In the genomic region with DNA sequence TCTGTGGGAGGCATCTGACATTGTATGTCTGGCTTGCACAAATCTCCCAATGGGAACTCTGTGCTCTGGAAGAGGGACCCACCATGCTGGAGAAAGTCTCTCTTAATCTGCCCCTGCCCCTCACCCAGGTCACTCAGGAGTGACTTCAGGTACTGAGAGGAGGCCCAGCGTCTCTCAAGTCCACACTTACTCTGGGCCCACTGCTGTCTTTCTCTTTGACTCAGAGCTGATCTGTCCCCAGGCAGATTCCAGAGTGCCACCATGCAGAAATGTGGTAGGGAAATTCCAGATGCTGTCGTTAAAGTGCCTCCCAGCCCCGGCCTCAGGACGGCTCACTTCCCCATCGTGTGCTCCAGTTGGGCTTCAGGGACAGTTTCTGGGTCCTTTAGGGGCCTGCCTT, we compare ENCODE assay signal across 30 mouse cellular contexts. TPM values are rescaled to one million over a fixed set of nuclear protein-coding genes. Genes with fewer than 3 reads are reported as not detected.
DNase-seq lines count a peak whose midpoint lies in the region; ATAC-seq and TF ChIP-seq lines count a peak whose summit lies in the region.
"Had no signal": no experiment of that assay in that cellular context is flagged by ENCODE, and none has a peak within 500 bp of the region (broad histone marks: within the 10 kb centered on the region; RNA-seq: fewer than 3 reads in every experiment).

No protein-coding gene starts in this region.

- H3K36me3 ChIP-seq in limb, embryonic 12.5 days = no peaks in the 10 kb centered on the region
- H3K36me3 ChIP-seq in liver, embryonic 12.5 days = no peaks in the 10 kb centered on the region
- H3K36me3 ChIP-seq: heart, embryonic 13.5 days; hindbrain, embryonic 10.5 days; hindbrain, embryonic 15.5 days; neural tube, embryonic 15.5 days; stomach, embryonic 15.5 days had no signal

- 31% methylated on average over 5 of the region's 5 CpGs for WGBS in limb, embryonic 12.5 days
- 59% methylated on average over 5 of the region's 5 CpGs for WGBS in liver, embryonic 12.5 days (ENCODE audit: insufficient replicate concordance)

- 0 out of 2 replicates have a peak, but pooled peaks have one; percentile 29 for ATAC-seq in common myeloid progenitor, adult 5-6 weeks (replicated peaks; ENCODE audit: low read depth, poor library complexity, severe bottlenecking)
- no peak for ATAC-seq in limb, embryonic 12.5 days (ENCODE audit: insufficient number of reproducible peaks, insufficient read depth, low FRiP score, low TSS enrichment, low read depth)
- no peak for ATAC-seq in liver, embryonic 12.5 days
- ATAC-seq: activated CD4-positive, CD25-positive, alpha-beta regulatory T cell, adult 4 months; CD4-positive, CD25-positive, alpha-beta regulatory T cell, adult 4 months; forebrain, embryonic 14.5 days had no signal

- H3K9ac ChIP-seq in limb, embryonic 12.5 days (replicated peaks) = no peak overlapping the region
- no peak overlapping the region for H3K9ac ChIP-seq in liver, embryonic 12.5 days
- H3K9ac ChIP-seq: heart, embryonic 13.5 days; hindbrain, embryonic 15.5 days; neural tube, embryonic 15.5 days; stomach, embryonic 15.5 days had no signal

- H3K27ac ChIP-seq in gastrocnemius, adult 2 months = peak overlapping the region; percentile 35
- H3K27ac ChIP-seq in limb, embryonic 12.5 days = 0 out of 2 replicates have a peak overlapping the region, but pooled peaks have one; percentile 7
- no peak overlapping the region for H3K27ac ChIP-seq in liver, embryonic 12.5 days
- H3K27ac ChIP-seq: heart, embryonic 13.5 days; hindbrain, embryonic 15.5 days; layer of hippocampus, adult 2 months; left cerebral cortex, adult 2 months; neural tube, embryonic 15.5 days; stomach, embryonic 15.5 days had no signal

- H3K4me2 ChIP-seq in limb, embryonic 12.5 days = no peak overlapping the region
- H3K4me2 ChIP-seq in liver, embryonic 12.5 days = no peak overlapping the region
- H3K4me2 ChIP-seq: heart, embryonic 13.5 days; hindbrain, embryonic 15.5 days; neural tube, embryonic 15.5 days; stomach, embryonic 15.5 days had no signal

- H3K4me3 ChIP-seq in gastrocnemius, adult 2 months = no peak overlapping the region
- H3K4me3 ChIP-seq in limb, embryonic 12.5 days (replicated peaks) = no peak overlapping the region
- H3K4me3 ChIP-seq in liver, embryonic 12.5 days = no peak overlapping the region
- H3K4me3 ChIP-seq: heart, adult 2 months; heart, embryonic 13.5 days; hindbrain, embryonic 10.5 days; hindbrain, embryonic 15.5 days; layer of hippocampus, adult 2 months; left cerebral cortex, adult 2 months; megakaryocyte, embryonic 14.5 days; neural tube, embryonic 15.5 days; stomach, embryonic 15.5 days had no signal

- no peaks in the 10 kb centered on the region for H3K27me3 ChIP-seq in limb, embryonic 12.5 days
- no peaks in the 10 kb centered on the region; the same call in 1 of the 2 replicates for H3K27me3 ChIP-seq in liver, embryonic 12.5 days (replicated peaks)
- H3K27me3 ChIP-seq: heart, embryonic 13.5 days; hindbrain, embryonic 15.5 days; neural tube, embryonic 15.5 days; stomach, embryonic 15.5 days had no signal

- DNase-seq in gastrocnemius, adult 2 months = no peak
- no peak for DNase-seq in gastrocnemius, postnatal 14 days
- DNase-seq in 3T3-L1 (ENCODE audit: low read depth, low spot score) = peak; percentile 48
- DNase-seq in spleen, postnatal 36 days (ENCODE audit: low spot score in 2 of 2) = no peak
- no peak for DNase-seq in frontal cortex, postnatal 14 days (ENCODE audit: low spot score in 2 of 2)
- DNase-seq: adrenal gland, adult 2 months; cerebellum, adult 2 months; cerebellum, postnatal 14 days; heart, adult 2 months; heart, postnatal 14 days; kidney, postnatal 25 days; lung, postnatal 4 days; midbrain, embryonic 14.5 days; right cerebral cortex, adult 18-20 months; thymus, postnatal 14 days had no signal

- no peaks in the 10 kb centered on the region for H3K9me3 ChIP-seq in limb, embryonic 12.5 days
- H3K9me3 ChIP-seq in liver, embryonic 12.5 days (replicated peaks) = no peaks in the 10 kb centered on the region
- H3K9me3 ChIP-seq: hindbrain, embryonic 15.5 days; neural tube, embryonic 15.5 days; stomach, embryonic 15.5 days had no signal

- no peak for TF ChIP-seq CTCF in gastrocnemius, adult 2 months (IDR thresholded peaks at IDR 0.05)

- intact Hi-C loops in gastrocnemius, adult 2 months (cut with DNase I) = no loop called here
- intact Hi-C loops in gastrocnemius, postnatal 14 days (cut with DNase I; ENCODE audit: low total_unique reads) = no loop called here

- H3K4me1 ChIP-seq in limb, embryonic 12.5 days (replicated peaks) = peaks cover 43% of the 10 kb centered on the region
- no peaks in the 10 kb centered on the region for H3K4me1 ChIP-seq in liver, embryonic 12.5 days
- H3K4me1 ChIP-seq: hindbrain, embryonic 15.5 days; stomach, embryonic 15.5 days had no signal

RNA-seq across cellular contexts. Expression of a gene that starts 32.0 kb away (rescaled TPM):
- under 1 TPM in 1 of 2 experiments, not detected in 1; 0.10 TPM for total RNA-seq in gastrocnemius, adult 2 months (2021)
- under 1 TPM in 1 of 2 experiments, not detected in 1; 0.98 TPM for total RNA-seq in gastrocnemius, postnatal 14 days (2021)
- total RNA-seq in common myeloid progenitor, adult 5-6 weeks (2017) = not detected in 2 replicates
- 0.16 and 0.24 TPM in 2 replicates for polyA plus RNA-seq in limb, embryonic 12.5 days (2016; fragmentation: Nextera tagmentation; extraction: Ambion mirVana)
- 0.10 TPM in 1 of 2 replicates, not detected in the other for polyA plus RNA-seq in liver, embryonic 12.5 days (2016; fragmentation: Nextera tagmentation; extraction: Ambion mirVana)
- total RNA-seq: liver, adult 2 months had no signal
- polyA plus RNA-seq: activated CD4-positive, CD25-positive, alpha-beta regulatory T cell, adult 4 months; CD4-positive, CD25-positive, alpha-beta regulatory T cell, adult 4 months; hindbrain, embryonic 10.5 days; liver, adult 2 months had no signal

RNA-seq across cellular contexts. Expression of a gene that starts 34.3 kb away (rescaled TPM):
- 10 to 100 TPM in 1 of 2 experiments, 1 to 10 TPM in 1; 9.0 to 14.4 TPM for total RNA-seq in gastrocnemius, adult 2 months (2021)
- total RNA-seq in gastrocnemius, postnatal 14 days (2021) = 10 to 100 TPM; 16.8 to 21.0 TPM
- total RNA-seq in common myeloid progenitor, adult 5-6 weeks (2017) = 0.44 and 0.55 TPM in 2 replicates
- 0.18 and 0.99 TPM in 2 replicates for polyA plus RNA-seq in limb, embryonic 12.5 days (2016; fragmentation: Nextera tagmentation; extraction: Ambion mirVana)
- not detected in 2 replicates for polyA plus RNA-seq in liver, embryonic 12.5 days (2016; fragmentation: Nextera tagmentation; extraction: Ambion mirVana)
- polyA plus RNA-seq: CD4-positive, CD25-positive, alpha-beta regulatory T cell, adult 4 months had no signal
